Mouse (Mus musculus): ENCODE measurements around the gene Ndufs7.

Gene Ndufs7

DNA sequence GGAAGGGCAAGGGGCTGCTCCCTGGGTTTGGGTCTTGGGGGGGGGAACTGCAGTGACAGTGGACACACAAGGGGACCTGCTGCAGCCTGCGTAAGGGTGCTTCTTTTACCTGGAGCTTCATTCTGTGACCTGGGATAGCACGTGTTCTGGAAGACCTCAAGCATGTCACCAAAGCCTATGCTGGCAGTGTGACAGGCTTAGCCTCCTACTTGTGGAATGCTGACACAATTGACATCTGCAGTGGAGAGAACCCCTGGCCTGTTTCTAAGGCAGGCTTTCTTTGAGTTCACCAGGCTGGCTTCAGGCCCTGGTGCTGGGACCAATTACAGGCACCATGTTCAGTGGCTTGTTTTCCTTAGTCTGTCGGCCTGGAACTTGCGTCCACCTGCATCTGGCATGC lies 45.4 kb downstream of the Ndufs7 start:
- DNase-seq (ENCODE audit: low spot score) = peak; percentile 47

DNA sequence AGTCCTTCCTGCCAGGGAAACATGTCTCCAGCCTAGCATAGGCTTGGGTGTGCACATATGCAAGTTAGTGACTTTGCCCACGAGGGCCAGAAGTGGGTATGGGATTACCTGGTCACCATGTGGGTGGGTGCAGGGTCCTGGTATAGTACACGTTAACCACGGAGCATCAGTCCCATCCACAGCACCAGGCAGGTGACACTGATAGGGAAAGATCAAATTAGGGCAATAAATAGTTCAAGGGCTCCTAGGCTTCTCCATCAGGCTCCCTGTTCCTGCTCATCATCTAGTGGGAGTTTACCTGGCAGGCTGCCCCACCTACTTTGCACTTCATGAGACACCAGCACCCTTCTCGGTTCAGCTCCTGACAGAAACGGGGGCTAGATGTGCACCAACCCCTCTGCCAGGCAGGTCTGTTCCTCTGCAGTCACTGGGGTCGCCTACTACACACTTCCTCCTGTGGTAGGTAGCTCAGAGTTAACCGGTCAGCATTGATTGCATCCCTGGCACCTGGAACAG lies 45.9 kb downstream of the Ndufs7 start:
- DNase-seq (ENCODE audit: low spot score) = no peak

DNA sequence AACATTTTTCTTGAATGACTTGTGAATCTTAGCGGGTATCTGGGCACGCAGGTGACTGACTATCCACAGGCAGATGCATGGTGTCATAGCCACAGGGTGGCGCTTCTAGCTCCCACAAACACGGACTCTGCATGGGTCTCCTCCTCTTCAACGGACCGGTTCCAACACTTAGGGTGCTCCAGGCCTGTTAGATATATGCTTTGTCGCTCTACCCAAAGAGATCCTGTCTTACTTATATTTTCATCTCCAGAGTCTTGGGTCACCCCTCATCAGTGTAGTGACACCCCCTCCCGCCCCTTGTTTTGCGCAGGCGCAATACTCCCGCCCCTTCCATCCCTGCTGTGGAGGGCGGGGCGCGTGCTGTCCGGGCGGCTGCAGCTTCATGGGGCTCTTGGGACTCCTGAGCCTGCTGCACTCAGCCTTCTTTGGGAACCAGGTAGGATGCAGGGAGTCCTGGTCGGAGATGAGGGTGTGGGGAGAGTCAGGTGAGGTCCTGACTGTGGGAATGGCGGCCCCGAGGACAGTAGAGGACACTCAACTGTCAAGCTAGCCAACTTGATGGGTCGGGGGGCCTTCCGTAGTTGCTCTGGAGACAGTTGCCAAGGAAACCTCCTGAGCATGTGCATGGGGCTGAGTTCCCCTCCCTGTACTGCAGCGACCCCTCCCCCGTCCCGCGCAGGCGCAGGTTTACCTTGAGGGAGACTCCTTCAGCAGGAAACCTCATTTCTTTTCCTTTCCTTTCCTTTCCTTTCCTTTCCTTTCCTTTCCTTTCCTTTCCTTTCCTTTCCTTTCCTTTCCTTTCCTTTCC lies 46.9 kb downstream of the Ndufs7 start, which contains the start of gene Apc2:
Gene Apc2, plus strand, starts transcription at position 360 of the 808 bp plus-strand sequence.
- peak; percentile 74 for DNase-seq (ENCODE audit: low spot score)

DNA sequence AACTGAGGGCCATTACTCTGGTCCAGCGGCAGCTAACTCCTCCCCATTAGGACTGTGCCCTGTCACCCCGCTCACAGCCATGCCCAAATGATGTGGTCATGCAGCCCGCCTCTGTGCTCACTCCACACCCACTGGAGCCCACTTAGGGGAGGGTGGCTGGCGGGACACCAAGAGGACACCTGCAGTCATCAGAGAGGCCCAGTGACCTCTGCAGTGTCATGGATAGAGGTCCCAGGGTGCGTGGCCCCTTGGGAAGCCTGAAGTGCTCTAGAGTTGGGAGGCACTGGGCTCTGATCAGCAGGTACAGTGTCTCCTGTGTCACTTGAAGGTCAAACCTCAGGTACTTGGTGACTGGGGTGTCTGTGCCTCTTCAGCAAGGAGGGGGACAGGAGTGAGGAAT lies 47.9 kb downstream of the Ndufs7 start:
- DNase-seq (ENCODE audit: low spot score) = no peak

DNA sequence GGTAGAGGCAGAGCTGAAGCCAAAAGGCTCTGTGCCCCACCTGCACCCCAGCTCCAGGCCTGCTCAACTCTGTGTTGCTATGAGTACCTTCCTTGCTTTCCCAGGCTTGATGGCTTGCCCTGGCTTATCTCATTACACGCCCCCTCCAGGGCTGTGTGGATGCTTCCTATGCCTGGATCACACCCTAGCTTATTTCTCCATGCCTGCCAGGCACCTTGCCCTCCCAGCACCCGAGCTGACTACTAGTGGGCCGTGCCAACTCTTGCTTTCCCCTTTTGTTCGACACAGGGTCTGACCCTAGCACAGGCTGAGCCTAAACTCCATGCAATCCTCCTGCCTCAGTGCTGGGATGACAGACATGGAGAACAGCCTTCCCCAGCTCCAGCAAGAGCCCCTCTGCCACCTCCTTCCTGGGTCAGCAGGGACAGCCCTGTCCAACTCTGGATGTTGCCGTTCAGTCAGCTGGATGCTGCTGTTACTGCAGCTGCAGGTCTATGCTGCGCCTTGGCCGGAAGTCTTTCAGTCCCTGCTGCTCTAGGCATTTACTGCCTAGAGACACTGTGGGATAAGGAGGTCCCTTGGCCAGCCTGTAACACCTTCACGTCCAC lies 48.7 kb downstream of the Ndufs7 start:
- DNase-seq (ENCODE audit: low spot score) = peak; percentile 47

DNA sequence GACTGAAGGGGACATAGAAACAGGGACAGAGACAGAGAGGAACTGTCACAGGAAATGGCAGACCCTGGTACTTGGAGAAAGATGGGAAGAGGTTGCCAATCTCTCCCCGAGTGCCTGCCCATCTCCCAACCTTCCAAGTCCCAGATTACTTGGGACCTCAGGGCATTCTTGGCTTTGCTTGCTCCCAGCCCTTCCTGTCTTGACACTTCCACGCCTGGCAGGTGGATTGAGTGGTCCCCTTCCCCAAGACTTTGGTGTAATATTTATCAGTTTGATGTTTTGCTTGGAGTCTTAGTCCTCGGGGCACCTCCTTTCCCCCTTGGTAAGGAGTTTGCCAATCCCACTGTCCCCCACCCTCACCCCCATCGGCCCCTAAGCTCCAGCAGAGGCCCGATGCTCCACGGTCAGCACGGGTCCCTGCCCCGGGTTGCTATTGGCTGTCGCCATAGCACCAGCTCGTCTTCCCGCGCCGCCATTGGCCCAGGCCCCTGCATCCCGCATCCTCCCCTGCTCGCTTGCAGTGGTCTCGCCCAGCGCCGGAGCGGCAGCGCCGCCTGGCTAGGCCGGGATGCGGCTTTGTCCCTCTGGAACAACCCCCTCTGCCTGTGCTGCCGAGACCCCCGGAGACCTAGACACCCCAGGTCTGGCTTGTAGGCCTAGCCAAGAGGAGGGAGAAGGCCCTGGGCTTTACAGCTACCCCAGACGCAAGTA lies 49.8 kb downstream of the Ndufs7 start:
- DNase-seq (ENCODE audit: low spot score) = peak; percentile 92

DNA sequence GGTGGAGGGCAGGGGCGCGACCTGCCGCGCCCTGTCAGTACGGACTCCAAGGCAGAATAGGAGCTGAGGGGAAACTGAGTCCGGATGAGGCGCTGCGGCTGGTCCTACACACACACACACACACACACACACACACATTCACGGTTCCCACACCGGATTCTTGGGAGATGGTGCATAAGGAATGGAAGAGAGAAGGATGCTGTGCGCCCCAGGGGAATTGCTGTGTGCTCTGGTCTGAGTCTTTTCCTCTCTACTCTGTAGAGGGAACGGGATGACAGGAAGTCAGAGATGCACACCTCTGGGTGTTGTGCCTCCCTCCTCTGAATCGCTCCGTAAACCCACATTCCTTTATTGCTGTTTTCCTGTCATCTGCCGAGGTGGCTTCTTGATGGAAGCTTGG lies 50.4 kb downstream of the Ndufs7 start:
- peak; percentile 66 for DNase-seq (ENCODE audit: low spot score)

DNA sequence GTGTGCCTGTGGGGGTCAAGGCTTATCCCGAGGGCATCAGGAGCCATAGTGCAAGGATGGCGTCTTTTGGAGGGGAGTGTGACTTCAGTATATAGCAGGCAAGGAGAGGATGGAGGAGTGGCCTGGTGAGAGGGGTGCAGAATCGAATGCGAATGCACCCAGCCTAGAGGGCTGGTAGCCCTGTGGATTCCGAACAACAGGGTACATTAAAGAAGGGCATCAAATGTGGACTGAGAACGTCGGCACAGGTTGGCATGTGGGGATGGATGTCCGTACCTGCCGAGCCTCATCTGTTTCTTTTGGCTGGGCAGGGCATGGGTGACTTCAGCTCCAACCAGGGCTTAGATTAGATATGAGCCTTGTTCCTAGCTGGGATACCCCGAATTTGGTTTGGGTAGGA lies 50.9 kb downstream of the Ndufs7 start:
- DNase-seq (ENCODE audit: low spot score) = no peak

DNA sequence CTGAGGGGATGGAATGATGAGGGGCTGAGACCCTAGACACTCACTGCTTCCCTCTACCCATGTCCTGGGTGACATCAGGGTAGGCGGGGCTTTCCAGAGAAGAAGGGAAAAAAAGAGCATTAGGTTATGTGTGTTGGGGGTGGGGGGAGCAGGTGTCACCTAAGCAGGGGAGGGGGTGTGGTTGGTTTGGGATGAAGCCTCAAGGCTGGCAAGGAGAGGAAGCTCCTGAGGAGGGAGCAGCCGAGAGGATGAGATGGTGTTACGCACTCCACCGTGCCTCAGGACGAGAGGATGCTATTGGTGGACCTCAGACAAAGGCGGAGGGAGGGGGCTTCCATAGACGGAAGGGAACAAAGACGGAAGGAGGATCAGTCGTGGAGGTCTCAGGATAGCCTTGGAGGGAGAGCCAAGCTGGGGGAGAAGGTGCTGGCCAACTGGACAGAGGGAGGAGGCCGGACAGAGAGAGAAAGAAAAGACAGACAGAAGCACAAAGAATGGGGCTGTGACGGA lies 51.8 kb downstream of the Ndufs7 start:
- DNase-seq (ENCODE audit: low spot score) = no peak

DNA sequence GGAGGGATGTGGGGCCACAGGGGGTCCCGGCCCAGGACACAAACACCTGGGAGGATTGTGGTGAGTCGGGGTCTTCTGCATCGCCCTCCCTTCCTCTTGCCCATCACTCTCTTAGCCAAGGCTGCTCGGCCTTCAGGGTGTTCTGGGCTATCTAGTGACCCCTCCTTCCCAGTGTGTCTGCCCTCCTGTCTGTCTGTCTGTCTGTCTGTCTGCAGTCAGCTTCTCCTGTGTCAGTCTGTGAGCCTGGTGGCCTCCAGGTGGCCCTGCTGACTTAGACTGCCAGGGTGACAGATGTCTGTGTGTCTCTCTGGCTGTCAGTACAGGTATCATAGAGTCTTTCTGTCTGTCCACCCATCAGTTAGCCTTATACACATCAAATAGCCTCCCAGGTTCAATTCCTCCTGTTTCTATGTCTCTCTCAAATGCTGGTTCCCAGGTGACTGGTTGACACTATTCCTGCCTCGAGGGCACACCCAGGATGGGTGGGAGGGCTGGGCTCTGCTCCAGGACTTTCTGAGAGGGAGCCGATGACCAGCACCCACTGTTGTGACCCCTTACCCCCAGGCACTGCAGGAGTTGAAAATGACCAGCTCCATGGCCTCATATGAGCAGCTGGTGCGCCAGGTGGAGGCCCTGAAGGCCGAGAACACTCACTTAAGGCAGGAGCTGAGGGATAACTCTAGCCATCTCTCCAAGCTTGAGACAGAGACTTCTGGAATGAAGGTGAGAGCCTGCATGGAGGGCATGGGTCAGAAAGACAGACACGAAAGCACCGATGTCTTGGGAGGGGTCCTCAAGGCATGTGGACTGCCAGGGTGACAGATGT lies 52.5 kb downstream of the Ndufs7 start:
- no peak for DNase-seq (ENCODE audit: low spot score)

DNA sequence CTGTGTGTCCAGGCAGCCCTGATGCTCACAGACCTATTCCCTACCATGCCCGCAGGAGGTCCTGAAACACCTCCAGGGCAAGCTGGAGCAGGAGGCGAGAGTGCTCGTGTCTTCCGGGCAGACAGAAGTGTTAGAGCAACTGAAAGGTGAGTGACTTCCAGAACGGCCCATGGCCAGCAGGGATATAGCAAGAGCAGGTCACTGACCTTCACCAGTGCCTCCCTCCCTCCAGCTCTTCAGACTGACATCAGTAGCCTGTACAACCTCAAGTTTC lies 53.1 kb downstream of the Ndufs7 start:
- no peak for DNase-seq (ENCODE audit: low spot score)

DNA sequence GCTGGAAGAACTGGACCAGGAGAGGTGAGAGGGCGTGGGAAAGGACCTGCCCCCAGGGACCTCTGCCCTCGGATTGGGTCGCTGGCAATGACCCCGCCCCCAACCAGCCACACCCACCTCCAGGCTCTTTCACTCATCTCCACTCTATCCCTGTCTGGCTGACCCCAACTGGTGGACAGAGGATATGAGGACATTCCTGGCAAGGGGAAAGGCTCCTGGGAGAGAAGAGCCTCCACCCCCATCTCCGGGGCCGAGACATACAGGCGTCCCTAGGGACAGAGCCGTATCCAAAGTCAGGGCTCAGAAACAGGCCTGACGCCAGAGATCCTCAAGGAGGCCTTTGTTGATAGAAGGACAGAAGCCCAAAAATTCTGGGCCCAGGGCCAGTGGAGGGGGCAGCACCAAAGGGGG lies 53.6 kb downstream of the Ndufs7 start:
- DNase-seq (ENCODE audit: low spot score) = peak; percentile 90

DNA sequence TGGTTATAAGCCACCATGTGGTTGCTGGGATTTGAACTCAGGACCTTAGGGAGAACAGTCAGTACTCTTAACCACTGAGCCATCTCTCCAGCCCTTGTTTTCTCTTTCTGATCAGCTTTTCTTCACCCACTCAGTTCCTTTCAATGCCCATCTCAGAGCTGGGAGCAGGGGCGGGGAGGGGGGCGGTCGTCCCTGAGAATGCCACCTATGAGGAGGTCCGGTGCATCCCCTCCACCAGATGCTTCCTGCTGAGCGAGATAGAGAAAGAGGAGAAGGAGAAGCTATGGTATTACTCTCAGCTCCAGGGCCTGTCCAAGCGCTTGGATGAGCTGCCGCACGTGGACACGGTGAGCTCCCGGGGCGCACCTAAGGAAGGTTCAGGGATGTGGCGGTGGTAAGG lies 55.5 kb downstream of the Ndufs7 start:
- no peak for DNase-seq (ENCODE audit: low spot score)

DNA sequence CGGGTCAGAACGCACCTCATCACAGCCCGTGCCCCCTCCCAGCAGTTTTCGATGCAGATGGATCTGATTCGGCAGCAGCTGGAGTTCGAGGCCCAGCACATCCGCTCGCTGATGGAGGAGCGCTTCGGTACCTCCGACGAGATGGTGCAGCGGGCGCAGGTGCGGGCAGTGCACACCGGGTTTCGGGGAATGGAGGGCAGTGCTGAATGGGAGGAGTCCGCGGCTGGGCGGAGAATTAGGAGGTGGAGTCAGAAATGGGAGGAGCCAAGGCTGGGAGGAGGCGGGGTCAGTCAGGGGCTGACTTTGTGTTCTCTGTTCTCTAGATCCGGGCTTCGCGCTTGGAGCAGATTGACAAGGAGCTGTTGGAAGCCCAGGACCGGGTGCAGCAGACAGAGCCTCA lies 55.9 kb downstream of the Ndufs7 start:
- no peak for DNase-seq (ENCODE audit: low spot score)

All from MN1 (cell line).